Mouse (Mus musculus): ENCODE measurements around the gene Colca2. TPM values are rescaled to one million over a fixed set of nuclear protein-coding genes. Genes with fewer than 3 reads are reported as not detected.
A peak's percentile ranks its signal among the peaks of the same experiment; 100 is the strongest.

The Colca2 gene
- 1.0 and 2.3 TPM in 2 replicates for polyA plus RNA-seq (2014; fragmentation: Nextera tagmentation; extraction: Ambion mirVana)

GRCm38 (mm10) chr9:51278500-51279381 lies at the start of gene Colca2:
Gene Colca2 (minus strand): TSS chr9:51278569.
- H3K27ac ChIP-seq (ENCODE audit: low read depth, low read length), result no peak within 1 kb of the TSS
- H3K4me2 ChIP-seq (ENCODE audit: low read depth, low read length, severe bottlenecking), result peak within 1 kb of the TSS; percentile 92
- ATAC-seq (replicated peaks; ENCODE audit: low FRiP score), result peak; percentile 95
- no peaks in the 10 kb centered on the region for H3K9me3 ChIP-seq (ENCODE audit: control insufficient read depth, low read length)
- peak; percentile 90 for DNase-seq (ENCODE audit: low spot score)
- 1% methylated on average over 53 of the region's 53 CpGs for WGBS
- no peaks in the 10 kb centered on the region; the same call in 1 of the 2 replicates for H3K4me1 ChIP-seq (replicated peaks; ENCODE audit: control insufficient read depth, insufficient read depth, low read length)
- peak within 1 kb of the TSS; percentile 41 for H3K4me3 ChIP-seq (ENCODE audit: low read depth, low read length)
- H3K36me3 ChIP-seq (ENCODE audit: control insufficient read depth, insufficient read depth, low read length), result no peaks in the 10 kb centered on the region
- peaks cover 3% of the 10 kb centered on the region; the same call in 1 of the 2 replicates for H3K27me3 ChIP-seq (ENCODE audit: control insufficient read depth, insufficient read depth, low read length)
- peak within 1 kb of the TSS; percentile 63 for H3K9ac ChIP-seq (ENCODE audit: low read length)

- H3K9me3 ChIP-seq (ENCODE audit: control insufficient read depth, low read length), result no peaks in the 10 kb centered on the region
- no peaks in the 10 kb centered on the region for H3K36me3 ChIP-seq (ENCODE audit: control insufficient read depth, insufficient read depth, low read length)
- no peak overlapping the region for H3K4me2 ChIP-seq (ENCODE audit: low read depth, low read length, severe bottlenecking)
- no peak overlapping the region for H3K4me3 ChIP-seq (ENCODE audit: low read depth, low read length)
- ATAC-seq (replicated peaks; ENCODE audit: low FRiP score) (no peak), DNase-seq (ENCODE audit: low spot score) (no peak)
- H3K27ac ChIP-seq (ENCODE audit: low read depth, low read length), result no peak overlapping the region
- no peaks in the 10 kb centered on the region for H3K4me1 ChIP-seq (replicated peaks; ENCODE audit: control insufficient read depth, insufficient read depth, low read length)
- no peak overlapping the region for H3K9ac ChIP-seq (ENCODE audit: low read length)
- WGBS, result 90% methylated on average over 5 of the region's 5 CpGs
- H3K27me3 ChIP-seq (ENCODE audit: control insufficient read depth, insufficient read depth, low read length), result no peaks in the 10 kb centered on the region
These were observed 49.2 kb upstream of the Colca2 start for GRCm38 (mm10) chr9:51327555-51327903.

DNA sequence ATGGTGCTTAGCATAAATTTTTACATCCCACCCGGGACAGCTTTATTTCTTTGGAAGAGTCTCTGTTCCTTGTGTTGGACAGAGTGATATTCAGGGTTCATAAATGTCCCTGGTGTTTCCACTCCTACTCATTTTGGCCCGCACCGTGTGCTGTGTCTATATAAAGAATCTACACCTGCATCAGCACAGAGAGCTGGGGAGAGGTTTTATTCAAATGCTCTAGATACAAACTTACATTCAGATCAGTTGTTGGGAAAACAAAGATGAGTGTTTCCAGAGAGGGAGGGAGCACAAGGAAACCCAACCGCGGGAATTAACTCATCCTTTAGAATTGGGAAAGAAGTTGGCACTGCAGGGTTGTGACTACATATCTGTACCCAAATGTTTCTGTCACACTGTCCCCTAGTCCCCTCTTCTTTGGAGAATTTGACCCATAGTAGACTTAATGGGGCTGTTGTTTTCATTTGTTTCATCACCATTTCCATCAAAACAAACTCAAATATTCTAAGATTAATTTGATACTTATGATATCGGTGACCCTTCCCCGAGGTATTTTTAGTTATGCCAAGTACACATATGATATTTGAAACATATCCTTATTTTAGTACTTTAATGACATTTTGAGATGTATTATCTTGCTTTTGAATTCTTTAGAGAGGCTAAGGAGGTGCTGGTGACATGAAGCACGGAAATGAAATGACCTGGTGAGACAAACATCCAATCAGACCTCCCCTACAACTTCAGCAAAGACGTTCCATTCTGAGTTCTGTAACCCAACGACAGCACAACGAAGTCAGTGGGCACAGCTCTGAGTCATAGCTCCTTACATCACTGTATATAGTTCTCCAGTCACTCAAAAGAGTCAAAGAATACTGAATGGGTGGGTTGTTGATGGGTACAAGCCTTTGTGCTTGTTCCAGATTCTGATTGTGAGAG lies 48.5 kb upstream of the Colca2 start:
- H3K9me3 ChIP-seq (ENCODE audit: control insufficient read depth, low read length), result no peaks in the 10 kb centered on the region
- no peak overlapping the region for H3K9ac ChIP-seq (ENCODE audit: low read length)
- WGBS, result 89% methylated on average over 11 of the region's 11 CpGs
- H3K27ac ChIP-seq (ENCODE audit: low read depth, low read length), result no peak overlapping the region
- no peaks in the 10 kb centered on the region for H3K36me3 ChIP-seq (ENCODE audit: control insufficient read depth, insufficient read depth, low read length)
- H3K4me3 ChIP-seq (ENCODE audit: low read depth, low read length), result no peak overlapping the region
- ATAC-seq (replicated peaks; ENCODE audit: low FRiP score), result no peak
- no peak for DNase-seq (ENCODE audit: low spot score)
- H3K27me3 ChIP-seq (ENCODE audit: control insufficient read depth, insufficient read depth, low read length), result no peaks in the 10 kb centered on the region
- no peak overlapping the region for H3K4me2 ChIP-seq (ENCODE audit: low read depth, low read length, severe bottlenecking)
- H3K4me1 ChIP-seq (replicated peaks; ENCODE audit: control insufficient read depth, insufficient read depth, low read length), result no peaks in the 10 kb centered on the region

- Histone ChIP-seq H3K9ac (ENCODE audit: low read length) (no peak overlapping the region), H3K27me3 (ENCODE audit: control insufficient read depth, insufficient read depth, low read length) (no peaks in the 10 kb centered on the region), H3K36me3 (ENCODE audit: control insufficient read depth, insufficient read depth, low read length) (no peaks in the 10 kb centered on the region), H3K4me2 (ENCODE audit: low read depth, low read length, severe bottlenecking) (no peak overlapping the region), H3K27ac (ENCODE audit: low read depth, low read length) (no peak overlapping the region), H3K4me3 (ENCODE audit: low read depth, low read length) (no peak overlapping the region), H3K9me3 (ENCODE audit: control insufficient read depth, low read length) (no peaks in the 10 kb centered on the region), H3K4me1 (replicated peaks; ENCODE audit: control insufficient read depth, insufficient read depth, low read length) (no peaks in the 10 kb centered on the region)
- DNase-seq (ENCODE audit: low spot score) (no peak), ATAC-seq (replicated peaks; ENCODE audit: low FRiP score) (no peak)
- 85% methylated on average over 7 of the region's 7 CpGs for WGBS
These were observed 46.2 kb upstream of the Colca2 start for GRCm38 (mm10) chr9:51324406-51325065.

DNA sequence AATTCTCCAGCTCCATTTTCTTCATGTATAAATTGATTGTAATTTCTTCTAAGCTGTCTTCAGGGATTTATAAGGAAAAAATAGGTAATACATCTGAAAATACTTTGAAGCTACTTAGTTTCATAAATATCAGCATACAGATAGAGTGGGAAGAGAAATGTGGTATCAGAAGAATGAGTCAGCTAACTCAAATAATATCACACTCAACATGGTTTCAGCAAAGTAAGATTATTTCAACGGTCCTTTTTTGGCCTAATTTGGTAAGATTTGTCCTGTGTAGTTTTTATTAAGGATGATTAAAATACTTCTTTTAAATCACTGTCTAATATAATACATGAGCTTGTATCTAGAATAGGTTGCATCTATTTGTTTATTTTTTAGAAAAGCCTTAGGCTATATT lies 41.7 kb upstream of the Colca2 start:
- H3K4me1 ChIP-seq (replicated peaks; ENCODE audit: control insufficient read depth, insufficient read depth, low read length), result no peaks in the 10 kb centered on the region
- H3K9ac ChIP-seq (ENCODE audit: low read length), result no peak overlapping the region
- H3K4me3 ChIP-seq (ENCODE audit: low read depth, low read length), result no peak overlapping the region
- DNase-seq (ENCODE audit: low spot score), result no peak
- H3K4me2 ChIP-seq (ENCODE audit: low read depth, low read length, severe bottlenecking), result no peak overlapping the region
- H3K9me3 ChIP-seq (ENCODE audit: control insufficient read depth, low read length), result no peaks in the 10 kb centered on the region
- H3K36me3 ChIP-seq (ENCODE audit: control insufficient read depth, insufficient read depth, low read length), result no peaks in the 10 kb centered on the region
- no peak overlapping the region for H3K27ac ChIP-seq (ENCODE audit: low read depth, low read length)
- ATAC-seq (replicated peaks; ENCODE audit: low FRiP score), result no peak
- 98% methylated on average over 1 of the region's 1 CpGs for WGBS
- H3K27me3 ChIP-seq (ENCODE audit: control insufficient read depth, insufficient read depth, low read length), result no peaks in the 10 kb centered on the region

GRCm38 (mm10) chr9:51318246-51318645 lies 39.9 kb upstream of the Colca2 start:
- no peak for ATAC-seq (replicated peaks; ENCODE audit: low FRiP score)
- WGBS, result 79% methylated on average over 4 of the region's 4 CpGs
- no peaks in the 10 kb centered on the region for H3K9me3 ChIP-seq (ENCODE audit: control insufficient read depth, low read length)

DNA sequence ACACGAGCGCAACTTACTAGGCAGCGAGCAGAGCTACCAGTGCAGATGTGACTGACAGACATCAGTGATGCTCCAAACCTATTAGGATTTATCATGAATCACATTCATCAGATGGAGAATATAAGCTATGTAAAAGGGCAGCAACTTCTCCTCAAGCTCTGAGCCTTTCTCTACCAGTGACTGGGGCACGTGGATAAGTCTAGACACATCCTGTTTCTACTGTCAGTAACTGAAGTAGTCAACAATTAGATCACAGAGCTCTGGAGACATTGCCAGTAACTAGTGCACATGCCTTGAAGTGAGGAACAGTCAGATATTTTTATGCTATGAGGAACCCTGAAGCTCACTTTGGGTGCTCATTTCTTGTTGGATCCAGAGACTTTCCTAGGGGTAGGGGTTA lies 39.0 kb upstream of the Colca2 start:
- no peak for DNase-seq (ENCODE audit: low spot score)
- Histone ChIP-seq H3K36me3 (ENCODE audit: control insufficient read depth, insufficient read depth, low read length) (no peaks in the 10 kb centered on the region), H3K27me3 (ENCODE audit: control insufficient read depth, insufficient read depth, low read length) (no peaks in the 10 kb centered on the region), H3K4me2 (ENCODE audit: low read depth, low read length, severe bottlenecking) (no peak overlapping the region), H3K9me3 (ENCODE audit: control insufficient read depth, low read length) (no peaks in the 10 kb centered on the region), H3K9ac (ENCODE audit: low read length) (no peak overlapping the region), H3K4me1 (replicated peaks; ENCODE audit: control insufficient read depth, insufficient read depth, low read length) (no peaks in the 10 kb centered on the region), H3K27ac (ENCODE audit: low read depth, low read length) (no peak overlapping the region), H3K4me3 (ENCODE audit: low read depth, low read length) (no peak overlapping the region)
- 87% methylated on average over 4 of the region's 4 CpGs for WGBS
- ATAC-seq (replicated peaks; ENCODE audit: low FRiP score), result no peak

More at GRCm38 (mm10) chr9:51318246-51318645, 39.9 kb upstream of the Colca2 start:
- Histone ChIP-seq H3K36me3 (ENCODE audit: control insufficient read depth, insufficient read depth, low read length) (no peaks in the 10 kb centered on the region), H3K4me2 (ENCODE audit: low read depth, low read length, severe bottlenecking) (no peak overlapping the region), H3K27ac (ENCODE audit: low read depth, low read length) (no peak overlapping the region), H3K27me3 (ENCODE audit: control insufficient read depth, insufficient read depth, low read length) (no peaks in the 10 kb centered on the region), H3K4me3 (ENCODE audit: low read depth, low read length) (no peak overlapping the region), H3K4me1 (replicated peaks; ENCODE audit: control insufficient read depth, insufficient read depth, low read length) (no peaks in the 10 kb centered on the region), H3K9ac (ENCODE audit: low read length) (no peak overlapping the region)
- DNase-seq (ENCODE audit: low spot score), result no peak

DNA sequence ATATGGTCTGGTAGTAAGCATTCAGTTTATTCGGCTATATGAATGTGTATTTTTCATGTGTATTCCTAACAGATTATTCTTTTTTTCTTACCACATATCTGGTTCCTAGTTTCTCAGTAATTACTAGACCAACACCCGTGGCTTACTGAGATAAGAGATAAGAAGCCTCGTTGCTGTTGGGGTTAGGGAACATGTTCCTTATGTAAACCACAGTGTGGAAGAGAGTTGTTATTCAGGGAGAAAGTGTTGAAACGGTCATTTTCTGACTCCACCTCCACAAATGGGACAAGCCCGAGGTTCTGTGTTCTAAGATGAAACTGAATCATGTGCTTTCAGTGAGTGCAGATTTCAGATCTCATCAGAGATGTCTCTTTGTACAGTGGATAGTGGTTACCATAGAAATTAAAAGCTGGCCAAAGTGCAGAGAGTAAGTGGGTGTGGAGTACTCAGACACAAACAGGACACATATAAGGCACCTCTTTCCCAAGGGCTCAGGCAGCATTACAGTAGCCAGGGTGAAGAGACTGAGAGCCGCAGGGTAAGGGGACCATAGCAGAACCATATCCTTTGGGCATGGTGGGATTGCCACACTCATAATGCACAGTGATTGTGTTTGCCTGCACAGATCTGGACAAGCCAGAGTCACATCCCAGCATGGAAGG lies 37.2 kb upstream of the Colca2 start:
- Histone ChIP-seq H3K4me3 (ENCODE audit: low read depth, low read length) (no peak overlapping the region), H3K9me3 (ENCODE audit: control insufficient read depth, low read length) (no peaks in the 10 kb centered on the region), H3K9ac (ENCODE audit: low read length) (no peak overlapping the region), H3K36me3 (ENCODE audit: control insufficient read depth, insufficient read depth, low read length) (no peaks in the 10 kb centered on the region), H3K4me2 (ENCODE audit: low read depth, low read length, severe bottlenecking) (no peak overlapping the region), H3K4me1 (replicated peaks; ENCODE audit: control insufficient read depth, insufficient read depth, low read length) (no peaks in the 10 kb centered on the region), H3K27ac (ENCODE audit: low read depth, low read length) (no peak overlapping the region), H3K27me3 (ENCODE audit: control insufficient read depth, insufficient read depth, low read length) (no peaks in the 10 kb centered on the region)
- no peak for DNase-seq (ENCODE audit: low spot score)
- no peak for ATAC-seq (replicated peaks; ENCODE audit: low FRiP score)
- WGBS, result 79% methylated on average over 6 of the region's 6 CpGs

Data from forebrain, embryonic 11.5 days (tissue).